Mouse (Mus musculus) olfactory bulb, adult 2 months (tissue): ENCODE measurements at regions not wholly inside any gene's neighbourhood (a gene's known extent, or its start where the extent isn't known, plus 50 kb on each side); places are given as distances from the start of the nearest gene placed in this dataset.

Source experiments
- CTCF ChIP-seq: fragments of 200-500 bp; IDR thresholded peaks from 2 replicates; pipeline ENCODE4 v1.5.1; 2012; ENCODE audit warnings: low read depth, mild to moderate bottlenecking, low read length, moderate library complexity; ENCODE audit not compliant: insufficient read depth
- POLR2A ChIP-seq: fragments of 200-500 bp; IDR thresholded peaks from 2 replicates; pipeline ENCODE4 v1.6.1; 2012; ENCODE audit warnings: mild to moderate bottlenecking, low read depth, low read length, moderate library complexity; ENCODE audit not compliant: insufficient read depth

GRCm38 (mm10) chr14:61769881-61770280 is 162.6 kb downstream of the Kcnrg start:
- TF ChIP-seq POLR2A (no peak), CTCF (no peak)
